Mouse (Mus musculus): Measurements from ENCODE around the gene Olfr538.
"Not testable (repeated sequence)": the region's sequence is repeated elsewhere in the genome, so short reads cannot be mapped to it uniquely, and the experiment has no call there.

Gene Olfr538

GRCm38 (mm10) chr7:140567586-140567985, at the start of gene Olfr538:
Gene Olfr538 (plus strand): TSS chr7:140567886.
- no peak for DNase-seq (ENCODE audit: low read depth, low spot score)

GRCm38 (mm10) chr7:140539746-140540145, 27.9 kb upstream of the Olfr538 start:
- DNase-seq (ENCODE audit: low read depth, low spot score), result no peak

- not testable (repeated sequence) for DNase-seq (ENCODE audit: low read depth, low spot score)
Observed at GRCm38 (mm10) chr7:140600969-140601368, 33.3 kb downstream of the Olfr538 start, which contains the start of gene Olfr46. Gene Olfr46 (plus strand): TSS chr7:140601269.

All from c-Kit-negative CD71-positive TER-119-positive erythroid progenitor cells, embryonic 14.5 days (primary cell).